Mouse (Mus musculus): ENCODE data around the gene Tm4sf5. TPM values are rescaled to one million over a fixed set of nuclear protein-coding genes. Genes with fewer than 3 reads are reported as not detected.
"Not testable (repeated sequence)": the region's sequence is repeated elsewhere in the genome, so short reads cannot be mapped to it uniquely, and the experiment has no call there.

Gene Tm4sf5
- 168 and 625 TPM in 2 replicates for polyA plus RNA-seq (2012; rRNA removed)

- 26% methylated on average over 9 of the region's 9 CpGs for WGBS
- DNase-seq (ENCODE audit: low read depth, low spot score), result no peak
These were observed at the start of gene Tm4sf5 for GRCm38 (mm10) chr11:70504970-70505369. Gene Tm4sf5 (plus strand): TSS chr11:70505244.

- 9% methylated on average over 32 of the region's 32 CpGs for WGBS
- no peak for DNase-seq (ENCODE audit: low read depth, low spot score)
These were observed 46.1 kb upstream of the Tm4sf5 start, which contains the start of gene Zmynd15 for GRCm38 (mm10) chr11:70458688-70459600. Gene Zmynd15 (plus strand): TSS chr11:70459433.

GRCm38 (mm10) chr11:70459601-70460101 is 45.4 kb upstream of the Tm4sf5 start, which contains the start of gene Cxcl16:
Gene Cxcl16 (minus strand): TSS chr11:70459984.
- DNase-seq (ENCODE audit: low read depth, low spot score), result no peak
- 2% methylated on average over 30 of the region's 30 CpGs for WGBS

- 83% methylated on average over 5 of the region's 5 CpGs for WGBS
These were observed 41.1 kb upstream of the Tm4sf5 start for GRCm38 (mm10) chr11:70463970-70464369.

GRCm38 (mm10) chr11:70465211-70465610 is 39.8 kb upstream of the Tm4sf5 start:
- WGBS, result 66% methylated on average over 16 of the region's 16 CpGs
- DNase-seq (ENCODE audit: low read depth, low spot score), result no peak

More at GRCm38 (mm10) chr11:70463970-70464369, 41.1 kb upstream of the Tm4sf5 start:
- DNase-seq (ENCODE audit: low read depth, low spot score), result no peak

- no peak for DNase-seq (ENCODE audit: low read depth, low spot score)
- 6% methylated on average over 23 of the region's 23 CpGs for WGBS
These were observed 39.2 kb upstream of the Tm4sf5 start for GRCm38 (mm10) chr11:70465824-70466223.

GRCm38 (mm10) chr11:70467902-70468619 is 37.0 kb upstream of the Tm4sf5 start:
- DNase-seq (ENCODE audit: low read depth, low spot score), result no peak
- 57% methylated on average over 5 of the region's 5 CpGs for WGBS

GRCm38 (mm10) chr11:70469764-70470163 is 35.3 kb upstream of the Tm4sf5 start:
- 87% methylated on average over 3 of the region's 3 CpGs for WGBS
- DNase-seq (ENCODE audit: low read depth, low spot score), result no peak

GRCm38 (mm10) chr11:70472716-70473115 is 32.3 kb upstream of the Tm4sf5 start:
- no peak for DNase-seq (ENCODE audit: low read depth, low spot score)

GRCm38 (mm10) chr11:70473291-70473690 is 31.8 kb upstream of the Tm4sf5 start:
- DNase-seq (ENCODE audit: low read depth, low spot score), result not testable (repeated sequence)
- 72% methylated on average over 5 of the region's 5 CpGs for WGBS

GRCm38 (mm10) chr11:70474872-70475534 is 30.0 kb upstream of the Tm4sf5 start:
- 28% methylated on average over 12 of the region's 12 CpGs for WGBS
- DNase-seq (ENCODE audit: low read depth, low spot score), result peak; percentile 56

- DNase-seq (ENCODE audit: low read depth, low spot score), result no peak
- 24% methylated on average over 2 of the region's 2 CpGs for WGBS
These were observed 19.5 kb upstream of the Tm4sf5 start for GRCm38 (mm10) chr11:70485498-70485897.

GRCm38 (mm10) chr11:70487816-70488215 is 17.2 kb upstream of the Tm4sf5 start:
- DNase-seq (ENCODE audit: low read depth, low spot score), result no peak
- 43% methylated on average over 4 of the region's 4 CpGs for WGBS

- DNase-seq (ENCODE audit: low read depth, low spot score), result no peak
- 76% methylated on average over 3 of the region's 3 CpGs for WGBS
These were observed 15.9 kb upstream of the Tm4sf5 start for GRCm38 (mm10) chr11:70489138-70489537.

GRCm38 (mm10) chr11:70489684-70490083 is 15.4 kb upstream of the Tm4sf5 start:
- DNase-seq (ENCODE audit: low read depth, low spot score), result no peak
- WGBS, result 81% methylated on average over 6 of the region's 6 CpGs

- WGBS, result 50% methylated on average over 14 of the region's 14 CpGs
- DNase-seq (ENCODE audit: low read depth, low spot score), result no peak
These were observed 5.2 kb upstream of the Tm4sf5 start for GRCm38 (mm10) chr11:70499566-70500475.

- no peak for DNase-seq (ENCODE audit: low read depth, low spot score)
- 46% methylated on average over 1 of the region's 1 CpGs for WGBS
These were observed 4.6 kb upstream of the Tm4sf5 start for GRCm38 (mm10) chr11:70500476-70500812.

GRCm38 (mm10) chr11:70502018-70502417 is 3.0 kb upstream of the Tm4sf5 start:
- no peak for DNase-seq (ENCODE audit: low read depth, low spot score)
- WGBS, result 73% methylated on average over 3 of the region's 3 CpGs

GRCm38 (mm10) chr11:70506385-70506784 is 1.3 kb downstream of the Tm4sf5 start:
- WGBS, result 7% methylated on average over 4 of the region's 4 CpGs
- DNase-seq (ENCODE audit: low read depth, low spot score), result peak; percentile 39
